Mouse (Mus musculus) ovary, postnatal 14 days (tissue): ENCODE measurements around the gene Ceacam12.
"Not testable (repeated sequence)": the region's sequence is repeated elsewhere in the genome, so short reads cannot be mapped to it uniquely, and the experiment has no call there.

Experiments used
- DNase-seq: peaks from one replicate; pipeline ENCODE4 v3.0.0; 2022; ENCODE audit warnings: low spot score

Gene Ceacam12

DNA sequence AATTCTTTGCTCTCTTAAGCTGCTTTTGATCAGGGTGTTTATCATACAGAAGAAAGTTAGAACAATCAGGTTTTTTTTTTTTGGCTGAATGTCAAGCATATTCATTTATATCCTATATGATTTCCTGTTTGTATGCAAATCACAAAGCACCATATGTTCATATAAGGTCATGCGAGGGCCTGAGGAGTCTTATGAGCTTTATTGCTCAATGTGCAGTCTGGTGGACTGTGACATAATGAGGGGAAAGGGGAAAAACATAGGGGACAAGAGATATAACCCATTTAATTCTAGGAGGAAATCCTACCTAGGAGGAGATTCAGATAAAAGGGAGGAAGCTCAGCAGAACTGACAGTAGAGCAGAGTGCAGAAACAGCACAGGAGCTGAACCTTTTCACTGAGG is at the start of gene Ceacam12:
Ceacam12 (plus strand) TSS at position 301 of the 400 bp plus-strand sequence.
- no peak for DNase-seq

DNA sequence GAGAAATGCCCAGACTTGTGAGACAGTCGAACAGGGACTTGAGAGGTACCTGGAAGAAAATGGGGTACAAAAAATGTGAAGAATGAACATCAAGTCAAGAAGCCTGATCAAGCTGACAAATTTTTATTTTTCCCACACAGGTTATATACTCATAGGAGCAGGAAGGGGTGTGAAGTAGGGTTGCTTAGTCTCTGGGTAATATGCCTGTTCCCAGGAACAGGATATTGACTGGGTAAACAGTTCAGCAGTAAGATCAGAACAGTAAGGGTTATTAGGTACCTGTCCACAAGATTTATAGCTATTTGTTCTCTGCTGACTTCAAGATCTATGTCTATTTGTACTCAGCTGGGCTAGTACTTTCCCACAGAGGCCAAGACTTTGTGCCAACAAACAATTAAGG is 8.1 kb downstream of the Ceacam12 start:
- DNase-seq: not testable (repeated sequence)

DNA sequence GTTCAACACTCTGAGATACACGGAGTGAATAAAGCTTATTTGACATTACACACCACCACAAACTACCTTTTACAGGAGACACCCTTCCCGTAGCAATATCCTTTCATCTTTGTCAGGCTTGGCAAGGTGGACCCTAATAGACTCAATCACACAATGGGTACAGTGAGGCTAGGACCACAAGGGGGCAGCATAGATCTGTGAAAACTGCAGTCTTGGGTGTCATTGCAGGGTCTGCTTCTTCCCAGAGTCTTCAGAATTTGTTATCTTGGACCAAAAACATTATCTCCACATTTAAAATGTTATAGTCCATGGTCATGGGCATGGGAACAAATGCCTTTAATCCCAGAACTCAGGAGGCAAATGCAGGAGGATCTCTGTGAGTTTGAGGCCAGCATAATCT is 35.1 kb downstream of the Ceacam12 start:
- no peak for DNase-seq
